Mouse (Mus musculus) kidney, adult 2 months (tissue): ENCODE results near the gene Adam17. TPM values are rescaled to one million over a fixed set of nuclear protein-coding genes. Genes with fewer than 3 reads are reported as not detected.

Source experiments
- DNase-seq: peaks from one replicate; pipeline ENCODE4 v3.0.0; 2021
- H3K27ac ChIP-seq: fragments of 200-500 bp; 2 replicates; pipeline ENCODE4 v1.5.1; 2012; ENCODE audit warnings: low read depth, low read length, control low read depth, inconsistent platforms; ENCODE audit not compliant: insufficient read depth
- H3K27me3 ChIP-seq: fragments of 200-500 bp; replicated peaks from 2 replicates; pipeline ENCODE4 v1.6.1; 2012; ENCODE audit warnings: mild to moderate bottlenecking, moderate library complexity, low read length, inconsistent platforms; ENCODE audit not compliant: control insufficient read depth, insufficient read depth
- H3K36me3 ChIP-seq: fragments of 200-500 bp; 2 replicates; pipeline ENCODE4 v1.6.1; 2012; ENCODE audit warnings: mild to moderate bottlenecking, moderate library complexity, low read length, inconsistent platforms; ENCODE audit not compliant: control insufficient read depth, insufficient read depth
- H3K4me1 ChIP-seq: fragments of 200-500 bp; 2 replicates; pipeline ENCODE4 v1.6.1; 2011; ENCODE audit warnings: low read length; ENCODE audit not compliant: control insufficient read depth, insufficient read depth
- H3K4me3 ChIP-seq: fragments of 200-500 bp; 2 replicates; pipeline ENCODE4 v1.5.1; 2011; ENCODE audit warnings: mild to moderate bottlenecking, low read depth, low read length, control low read depth; ENCODE audit not compliant: insufficient read depth
- CTCF ChIP-seq: fragments of 200-500 bp; conservative IDR thresholded peaks from 2 replicates; pipeline ENCODE4 v1.5.1; 2011; ENCODE audit warnings: low read depth, mild to moderate bottlenecking, control low read depth, low read length, moderate library complexity, mixed read lengths; ENCODE audit not compliant: insufficient read depth, insufficient read length
- POLR2A ChIP-seq: fragments of 200-500 bp; IDR thresholded peaks from one replicate; pipeline ENCODE4 v1.6.1; 2011; ENCODE audit warnings: low read depth, low read length, control low read depth
- WGBS: fragments of 180-500 bp; shearing (Covaris S2); methylation state at CpG from one replicate; pipeline ENCODE4 v1.1.7; 2018; 5-methylcytosine and 5-hydroxymethylcytosine counted together
- polyA plus RNA-seq: library from polyadenylated mRNA; depleted of rRNA; stranded (reverse); fragments of >200 nt; gene quantifications from 2 replicates; pipeline ENCODE4 v1.2.3, GENCODE M21; 2012

Adam17 gene
- polyA plus RNA-seq, 1 experiment, result 19.1 TPM

DNA sequence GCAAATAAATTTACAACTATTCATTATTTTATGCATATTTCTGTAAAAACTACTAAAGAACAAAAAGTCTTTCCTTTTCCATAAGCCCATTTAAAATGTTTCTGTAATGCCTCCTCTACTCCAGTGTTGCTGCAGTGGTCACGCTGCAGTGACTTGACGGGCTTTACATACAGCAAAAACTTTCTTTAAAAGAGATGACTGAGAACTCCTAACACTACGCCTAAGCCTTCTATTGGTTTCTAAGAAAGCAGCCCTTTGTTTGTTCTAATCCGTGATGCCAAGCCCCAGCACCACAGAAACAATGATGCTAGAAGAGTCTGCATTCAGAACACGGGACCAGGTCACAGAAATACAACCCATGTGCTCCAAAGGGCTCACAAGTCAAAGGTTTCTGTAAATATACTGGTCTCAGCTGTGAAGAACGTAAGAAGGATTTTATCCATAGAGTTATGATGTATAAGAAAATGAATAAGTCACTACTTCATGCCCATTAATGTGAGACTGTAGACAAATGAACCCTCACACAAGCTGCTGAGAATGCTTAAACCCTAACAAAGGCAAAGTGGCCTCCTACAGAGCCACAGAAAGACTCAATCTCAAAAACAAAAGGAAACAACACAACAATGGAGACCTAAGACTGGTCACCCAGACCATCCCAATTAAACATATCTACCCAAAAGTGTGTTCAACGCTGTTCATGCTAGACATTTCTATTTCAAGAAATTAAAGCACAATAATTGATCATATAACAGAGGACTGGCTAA is 23.1 kb downstream of the Adam17 start:
- H3K27ac ChIP-seq, result no peak overlapping the region
- H3K27me3 ChIP-seq, result no peaks in the 10 kb centered on the region
- peaks cover 10% of the 10 kb centered on the region for H3K36me3 ChIP-seq
- no peak for DNase-seq
- TF ChIP-seq POLR2A (no peak), CTCF (no peak)
- 89% methylated on average over 7 of the region's 7 CpGs for WGBS
- H3K4me1 ChIP-seq, result no peaks in the 10 kb centered on the region
- no peak overlapping the region for H3K4me3 ChIP-seq

DNA sequence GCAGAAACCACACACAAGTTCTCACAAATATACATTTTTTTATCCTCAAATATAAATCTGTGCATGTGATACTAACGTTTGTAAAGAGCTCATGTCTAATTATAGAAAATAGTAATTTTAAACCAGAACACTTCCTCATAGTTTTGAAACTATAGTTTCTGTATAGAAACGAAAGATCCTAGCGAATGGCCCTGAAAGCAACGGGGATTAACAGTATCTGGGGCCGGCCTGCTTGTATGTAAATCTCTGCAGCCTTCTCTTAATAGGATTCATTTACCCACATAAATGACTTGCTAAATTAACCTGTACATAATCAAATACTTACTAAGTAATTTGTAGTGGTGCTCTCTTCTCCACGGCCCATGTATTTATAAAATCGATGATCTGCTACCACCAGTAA is 26.5 kb downstream of the Adam17 start:
- Histone ChIP-seq H3K36me3 (peaks cover 6% of the 10 kb centered on the region), H3K4me1 (no peaks in the 10 kb centered on the region), H3K27me3 (no peaks in the 10 kb centered on the region), H3K27ac (no peak overlapping the region), H3K4me3 (no peak overlapping the region)
- DNase-seq, result no peak
- WGBS, result 80% methylated on average over 7 of the region's 7 CpGs
- no peak for TF ChIP-seq CTCF
- no peak for TF ChIP-seq POLR2A

DNA sequence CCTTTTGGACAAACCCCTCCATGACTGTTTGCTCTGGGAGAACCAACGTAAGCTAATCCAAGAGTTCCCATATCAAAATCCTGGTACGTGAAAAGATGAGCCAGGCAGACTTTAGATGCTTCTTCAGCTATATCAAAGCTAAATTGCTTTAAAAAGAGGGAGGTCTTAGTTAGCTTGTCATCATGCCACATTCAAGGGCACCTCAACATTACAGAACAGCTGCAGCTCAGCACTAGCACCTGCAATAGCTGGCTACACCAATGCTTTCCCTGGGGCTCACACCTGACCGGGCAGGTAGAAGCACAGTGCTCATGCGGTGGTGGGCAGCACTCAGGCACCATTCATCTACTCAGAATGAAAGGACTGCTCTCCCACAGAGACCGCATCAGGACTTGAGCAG is 32.8 kb downstream of the Adam17 start:
- WGBS, result 96% methylated on average over 5 of the region's 5 CpGs
- DNase-seq, result no peak
- H3K27ac ChIP-seq, result no peak overlapping the region
- no peaks in the 10 kb centered on the region for H3K4me1 ChIP-seq
- no peak overlapping the region for H3K4me3 ChIP-seq
- H3K36me3 ChIP-seq, result peaks cover 2% of the 10 kb centered on the region
- TF ChIP-seq POLR2A (no peak), CTCF (no peak)
- no peaks in the 10 kb centered on the region for H3K27me3 ChIP-seq

DNA sequence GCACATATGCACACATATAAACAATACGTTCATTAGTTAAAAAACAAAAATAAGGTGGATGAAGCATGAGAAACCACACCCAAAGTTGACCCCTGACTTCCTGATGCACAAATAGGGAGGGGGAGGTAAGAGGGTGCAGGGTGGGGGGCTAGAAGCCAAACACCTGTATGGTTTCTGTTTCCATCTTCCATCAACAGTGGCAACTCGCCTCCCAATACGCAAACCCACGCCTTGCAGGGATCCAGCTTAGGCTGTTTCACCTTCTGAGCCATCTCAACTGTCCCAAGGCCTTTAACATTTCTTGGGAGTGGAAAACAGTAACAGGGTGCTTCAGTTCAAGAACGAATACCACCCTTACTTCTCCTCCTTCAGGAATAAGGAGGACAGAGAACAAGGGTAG is 36.3 kb downstream of the Adam17 start:
- Histone ChIP-seq H3K27me3 (no peaks in the 10 kb centered on the region), H3K27ac (no peak overlapping the region), H3K4me3 (no peak overlapping the region), H3K36me3 (no peaks in the 10 kb centered on the region; the same call in none of the 2 replicates), H3K4me1 (no peaks in the 10 kb centered on the region)
- DNase-seq, result no peak
- TF ChIP-seq POLR2A, result no peak
- no peak for TF ChIP-seq CTCF
- 95% methylated on average over 5 of the region's 5 CpGs for WGBS

DNA sequence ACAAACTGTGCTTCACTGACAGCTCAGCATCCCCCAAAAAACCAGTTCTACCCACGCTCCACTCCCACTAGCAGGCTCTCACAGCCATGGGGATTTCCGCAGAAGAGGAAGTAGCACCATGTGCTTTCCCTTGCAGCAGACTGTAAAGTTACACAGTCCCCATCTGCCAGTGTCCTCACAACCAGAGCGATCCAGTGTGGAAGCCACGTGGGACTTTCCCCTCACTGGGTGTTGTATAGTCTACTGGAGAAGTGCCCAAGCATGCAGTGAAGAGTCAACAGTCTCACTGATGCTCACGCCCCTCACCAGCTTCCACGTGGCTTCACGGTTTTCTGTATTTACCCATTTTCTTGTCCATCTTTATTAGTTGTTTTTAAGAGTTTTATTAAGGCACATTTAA is 37.6 kb downstream of the Adam17 start:
- Histone ChIP-seq H3K27me3 (no peaks in the 10 kb centered on the region), H3K4me1 (no peaks in the 10 kb centered on the region), H3K27ac (no peak overlapping the region), H3K36me3 (no peaks in the 10 kb centered on the region; the same call in none of the 2 replicates), H3K4me3 (no peak overlapping the region)
- DNase-seq, result no peak
- WGBS, result 77% methylated on average over 7 of the region's 7 CpGs
- no peak for TF ChIP-seq CTCF
- TF ChIP-seq POLR2A, result no peak

DNA sequence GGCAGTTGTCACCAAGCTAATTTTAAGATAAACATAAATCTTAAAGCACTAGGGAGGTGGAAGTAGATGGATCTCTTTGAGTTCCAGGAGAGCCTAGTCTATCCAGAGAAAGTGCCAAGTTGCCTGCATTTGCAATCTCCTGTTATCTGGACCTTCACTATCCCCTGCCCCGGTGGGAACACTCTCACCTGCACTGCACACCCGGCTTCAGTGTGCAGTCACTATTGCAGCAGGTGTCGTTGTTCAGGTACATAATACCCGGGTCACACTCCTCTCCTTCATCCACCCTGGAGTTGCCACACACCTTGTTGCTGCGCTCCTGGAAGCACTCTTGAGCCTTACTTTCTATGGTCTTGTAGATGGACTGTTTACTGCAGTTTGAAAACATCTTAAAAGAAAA is 39.7 kb downstream of the Adam17 start:
- Histone ChIP-seq H3K4me1 (no peaks in the 10 kb centered on the region), H3K36me3 (no peaks in the 10 kb centered on the region), H3K4me3 (no peak overlapping the region), H3K27ac (no peak overlapping the region), H3K27me3 (no peaks in the 10 kb centered on the region)
- DNase-seq, result no peak
- TF ChIP-seq CTCF (no peak), POLR2A (no peak)
- 92% methylated on average over 5 of the region's 5 CpGs for WGBS

DNA sequence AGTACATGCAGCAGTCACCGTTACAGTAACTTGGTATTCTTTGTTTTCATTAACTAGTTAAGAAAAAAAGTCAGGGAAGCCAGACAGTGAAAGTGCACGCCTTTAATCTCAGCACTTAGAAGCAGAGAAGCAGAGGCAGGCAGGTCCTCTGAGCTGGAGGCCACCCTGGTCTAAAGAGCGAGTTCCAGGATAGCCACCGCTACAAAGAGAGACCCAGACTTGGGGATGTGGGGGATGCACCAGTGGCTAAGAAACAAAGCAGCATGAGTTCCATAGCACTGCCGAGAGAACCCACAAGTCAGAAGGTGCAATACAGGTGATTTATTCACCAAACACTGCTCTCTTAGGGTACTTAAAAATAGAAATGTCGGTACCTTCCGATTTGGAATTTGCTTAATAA is 40.4 kb downstream of the Adam17 start:
- Histone ChIP-seq H3K27me3 (no peaks in the 10 kb centered on the region), H3K4me1 (no peaks in the 10 kb centered on the region), H3K4me3 (no peak overlapping the region), H3K36me3 (no peaks in the 10 kb centered on the region), H3K27ac (no peak overlapping the region)
- TF ChIP-seq POLR2A (no peak), CTCF (no peak)
- no peak for DNase-seq
- WGBS, result 84% methylated on average over 7 of the region's 7 CpGs
